Mouse (Mus musculus) embryonic fibroblast, embryonic 13.5 days (primary cell): Measurements from ENCODE around the gene Pex19. TPM values are rescaled to one million over a fixed set of nuclear protein-coding genes. Genes with fewer than 3 reads are reported as not detected.

ENCODE experiments used
- H3K27ac ChIP-seq: 2 replicates; pipeline ENCODE4 v1.5.1; 2012; ENCODE audit warnings: low read length, control low read depth, inconsistent platforms; ENCODE audit not compliant: insufficient read depth
- H3K4me1 ChIP-seq: 2 replicates; pipeline ENCODE4 v1.6.1; 2011; ENCODE audit warnings: low read length; ENCODE audit not compliant: control insufficient read depth, insufficient read depth
- H3K4me3 ChIP-seq: 2 replicates; pipeline ENCODE4 v1.5.1; 2011; ENCODE audit warnings: mild to moderate bottlenecking, control low read depth, low read length; ENCODE audit not compliant: insufficient read depth
- CTCF ChIP-seq: IDR thresholded peaks from 2 replicates; pipeline ENCODE4 v1.5.1; 2011; ENCODE audit warnings: mild to moderate bottlenecking, control low read depth, low read length, moderate library complexity, borderline replicate concordance; ENCODE audit not compliant: insufficient read depth
- POLR2A ChIP-seq: IDR thresholded peaks from 2 replicates; pipeline ENCODE4 v1.6.1; 2011; ENCODE audit warnings: low read depth, mild to moderate bottlenecking, control low read depth, low read length, moderate library complexity
- polyA plus RNA-seq: library from polyadenylated mRNA; stranded (reverse); fragments of >200 nt; gene quantifications from 2 replicates; pipeline ENCODE4 v1.2.4, GENCODE M21; 2011; ENCODE audit warnings: low read depth; ENCODE audit not compliant: missing spikeins, insufficient read length

Gene Pex19
- polyA plus RNA-seq, 1 experiment: 98.7 TPM

- Histone ChIP-seq H3K27ac (no peak overlapping the region), H3K4me3 (no peak overlapping the region), H3K4me1 (no peaks in the 10 kb centered on the region)
- TF ChIP-seq POLR2A: no peak
Observed at GRCm38 (mm10) chr1:172177791-172178190, 51.2 kb downstream of the Pex19 start.

GRCm38 (mm10) chr1:172179102-172179501 is 52.5 kb downstream of the Pex19 start:
- TF ChIP-seq CTCF: no peak
- Histone ChIP-seq H3K27ac (no peak overlapping the region), H3K4me1 (no peaks in the 10 kb centered on the region), H3K4me3 (no peak overlapping the region)

GRCm38 (mm10) chr1:172180881-172181280 is 54.3 kb downstream of the Pex19 start:
- TF ChIP-seq POLR2A (no peak), CTCF (no peak)
- Histone ChIP-seq H3K27ac (no peak overlapping the region), H3K4me3 (no peak overlapping the region), H3K4me1 (no peaks in the 10 kb centered on the region)

GRCm38 (mm10) chr1:172181777-172182176 is 55.2 kb downstream of the Pex19 start:
- no peak for TF ChIP-seq POLR2A
- no peak for TF ChIP-seq CTCF
- Histone ChIP-seq H3K4me3 (no peak overlapping the region), H3K4me1 (no peaks in the 10 kb centered on the region), H3K27ac (no peak overlapping the region)

DNA sequence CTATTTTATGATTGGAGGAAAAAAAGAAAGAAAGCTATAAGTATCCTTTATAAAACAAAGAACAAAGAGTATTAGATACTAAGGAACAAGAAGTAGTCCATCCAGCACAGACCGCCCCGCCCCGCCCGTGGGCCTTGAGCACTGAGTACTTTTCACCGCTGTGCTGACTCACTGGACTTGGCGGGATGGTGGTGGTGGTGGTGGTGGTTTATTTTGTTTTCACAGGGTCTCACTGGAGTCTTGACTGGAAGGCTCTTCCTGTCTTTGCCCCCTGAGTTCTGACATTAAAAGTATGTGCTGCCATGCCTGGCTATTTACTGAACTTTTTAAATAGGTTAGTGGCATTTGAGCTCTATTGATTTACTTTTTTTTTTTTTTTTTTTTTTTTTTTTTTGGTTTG is 56.5 kb downstream of the Pex19 start:
- H3K27ac ChIP-seq: no peak overlapping the region
- H3K4me3 ChIP-seq: no peak overlapping the region
- H3K4me1 ChIP-seq: no peaks in the 10 kb centered on the region
- TF ChIP-seq CTCF (no peak), POLR2A (no peak)

GRCm38 (mm10) chr1:172183915-172184314 is 57.4 kb downstream of the Pex19 start:
- TF ChIP-seq CTCF: no peak
- no peak for TF ChIP-seq POLR2A
- no peak overlapping the region for H3K27ac ChIP-seq
- H3K4me3 ChIP-seq: no peak overlapping the region
- H3K4me1 ChIP-seq: no peaks in the 10 kb centered on the region

Other genes starting within 250 kb of the Pex19 start
- gene Gm10521, start 231.1 kb upstream of the Pex19 start, polyA plus RNA-seq: not detected in 2 replicates
- not detected in 2 replicates for gene Slamf6, start 209.2 kb upstream of the Pex19 start, polyA plus RNA-seq
- 9.1 and 12.3 TPM in 2 replicates for gene Vangl2, start 98.3 kb upstream of the Pex19 start, polyA plus RNA-seq
- not detected in 2 replicates for gene Nhlh1, start 69.2 kb upstream of the Pex19 start, polyA plus RNA-seq
- gene Copa, start 44.2 kb upstream of the Pex19 start, polyA plus RNA-seq: 369 and 398 TPM in 2 replicates
- gene Ncstn, start 44.0 kb upstream of the Pex19 start, polyA plus RNA-seq: 122 and 145 TPM in 2 replicates
- gene Dcaf8, start 21.3 kb downstream of the Pex19 start, polyA plus RNA-seq: 73.1 and 83.4 TPM in 2 replicates
- gene Pea15a, start 80.0 kb downstream of the Pex19 start, polyA plus RNA-seq: 140 and 154 TPM in 2 replicates
- gene Casq1, start 93.1 kb downstream of the Pex19 start, polyA plus RNA-seq: not detected in 2 replicates
- gene Atp1a4, start 131.7 kb downstream of the Pex19 start, polyA plus RNA-seq: not detected in 2 replicates
- 49.8 and 55.6 TPM in 2 replicates for gene Igsf8, start 134.9 kb downstream of the Pex19 start, polyA plus RNA-seq
- gene Atp1a2, start 171.3 kb downstream of the Pex19 start, polyA plus RNA-seq: 0.39 TPM in 1 of 2 replicates, not detected in the other
- gene Kcnj9, start 202.6 kb downstream of the Pex19 start, polyA plus RNA-seq: not detected in 2 replicates
- 0.08 and 0.91 TPM in 2 replicates for gene Kcnj10, start 214.5 kb downstream of the Pex19 start, polyA plus RNA-seq
- gene Pigm, start 249.8 kb downstream of the Pex19 start, polyA plus RNA-seq: 11.5 and 12.9 TPM in 2 replicates